Mouse (Mus musculus): ENCODE measurements around the gene Znrf2.

- TF ChIP-seq CTCF (IDR thresholded peaks at IDR 0.05; ENCODE audit: extremely low read depth, insufficient read depth, insufficient read length, insufficient replicate concordance), result no peak
- TF ChIP-seq POLR2A (IDR thresholded peaks at IDR 0.05; ENCODE audit: low read depth, low read length), result no peak
Observed at GRCm38 (mm10) chr6:54924538-54924937, 107.8 kb downstream of the Znrf2 start.

Data from spleen, adult 2 months (tissue).